Mouse (Mus musculus) heart, embryonic 16.5 days (tissue): ENCODE results near the gene Nipa2. TPM values are rescaled to one million over a fixed set of nuclear protein-coding genes. Genes with fewer than 3 reads are reported as not detected.
A peak's percentile ranks its signal among the peaks of the same experiment; 100 is the strongest.

ENCODE experiments used
- ATAC-seq: fragments of 200-750 bp; cut with Nextera tagmentation; replicated peaks from 2 replicates; pipeline ENCODE4 v1.8.0; 2017; ENCODE audit warnings: moderate number of reproducible peaks; ENCODE audit not compliant: insufficient read depth, low FRiP score; ENCODE audit errors: extremely low read depth
- H3K27ac ChIP-seq: fragments of 300-500 bp; sonication (generic); 2 replicates; pipeline ENCODE4 v1.5.1; 2014; ENCODE audit warnings: mild to moderate bottlenecking, low read length, control low read depth, moderate library complexity
- H3K27me3 ChIP-seq: fragments of 300-500 bp; sonication (generic); 2 replicates; pipeline ENCODE4 v1.6.1; 2014; ENCODE audit warnings: low read length, mixed read lengths; ENCODE audit not compliant: control insufficient read depth, insufficient read depth
- H3K36me3 ChIP-seq: fragments of 300-500 bp; sonication (generic); 2 replicates; pipeline ENCODE4 v1.6.1; 2014; ENCODE audit not compliant: control insufficient read depth, insufficient read depth
- H3K4me1 ChIP-seq: fragments of 300-500 bp; sonication (generic); 2 replicates; pipeline ENCODE4 v1.6.1; 2014; ENCODE audit warnings: low read length, mixed read lengths; ENCODE audit not compliant: control insufficient read depth, insufficient read depth
- H3K4me2 ChIP-seq: fragments of 300-500 bp; sonication (generic); 2 replicates; pipeline ENCODE4 v1.6.1; 2014; ENCODE audit warnings: low read depth, mild to moderate bottlenecking, control low read depth, low read length
- H3K4me3 ChIP-seq: fragments of 300-500 bp; sonication (generic); 2 replicates; pipeline ENCODE4 v1.5.1; 2014; ENCODE audit warnings: mild to moderate bottlenecking, control low read depth, low read length
- H3K9ac ChIP-seq: fragments of 300-500 bp; sonication (generic); 2 replicates; pipeline ENCODE4 v1.6.1; 2014; ENCODE audit warnings: low read length, control low read depth
- H3K9me3 ChIP-seq: fragments of 300-500 bp; sonication (generic); replicated peaks from 2 replicates; pipeline ENCODE4 v1.6.1; 2016; ENCODE audit warnings: low read length; ENCODE audit not compliant: control insufficient read depth
- WGBS: fragments of 180-500 bp; shearing (Covaris S2); extraction: QIAGEN DNeasy Blood & Tissue Kit; methylation state at CpG from one replicate; pipeline ENCODE4 v1.1.7; 2014; 5-methylcytosine and 5-hydroxymethylcytosine counted together
- polyA plus RNA-seq: library from polyadenylated mRNA; unstranded; fragments of >200 nt; fragmentation: Nextera tagmentation; extraction: Ambion mirVana; gene quantifications from 2 replicates; pipeline ENCODE4 v1.2.1, GENCODE M21; 2015

The Nipa2 gene
- polyA plus RNA-seq: 31.9 and 33.8 TPM in 2 replicates

DNA sequence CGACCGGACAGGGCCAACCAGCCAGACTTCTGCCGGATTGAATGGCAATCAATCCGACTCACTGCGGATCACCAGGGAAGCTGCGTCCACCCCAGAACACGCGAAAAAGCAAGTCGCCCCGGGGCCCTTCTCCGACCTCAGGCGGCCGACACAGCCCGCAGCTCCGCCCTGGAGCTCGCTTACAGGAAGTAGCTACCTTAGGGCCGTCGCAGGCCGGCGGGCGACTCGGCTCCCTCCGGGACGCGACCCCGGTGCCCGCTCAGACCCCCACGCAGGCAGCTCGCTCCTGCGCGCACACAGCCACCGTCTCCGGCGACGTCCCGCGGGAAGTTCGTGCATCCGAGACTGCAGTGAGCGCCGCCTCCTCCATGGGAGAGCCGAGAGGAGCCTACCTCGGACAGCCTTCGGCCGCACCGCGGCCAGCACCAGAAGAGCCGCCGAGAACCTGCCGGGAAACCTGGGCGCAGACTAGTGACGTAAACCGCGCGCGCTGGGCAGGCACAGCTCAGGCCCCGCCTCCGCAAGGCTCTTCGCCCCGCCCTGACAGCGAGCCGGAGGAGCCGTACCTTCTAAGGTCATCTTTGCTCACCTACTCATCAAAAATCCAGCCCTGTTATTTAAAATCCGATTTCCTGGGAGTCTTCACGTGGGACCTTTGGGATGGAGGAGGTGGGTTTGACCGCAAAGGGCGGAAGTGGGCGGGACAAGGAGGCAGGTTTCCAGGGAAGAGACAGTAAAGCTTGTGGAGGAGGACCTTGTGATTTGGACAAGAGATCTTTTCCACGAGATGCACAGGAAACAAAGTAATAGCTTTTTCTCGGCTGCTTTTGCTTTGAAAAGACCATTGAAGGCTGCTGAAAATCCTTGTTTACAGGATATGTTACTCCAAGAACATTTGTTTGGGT lies at the start of gene Nipa2:
TSS of gene Nipa2 (minus strand) at position 473 of the 905 bp plus-strand sequence.
- Histone ChIP-seq H3K36me3 (no peaks in the 10 kb centered on the region), H3K4me1 (peaks cover 11% of the 10 kb centered on the region), H3K4me3 (peak within 1 kb of the TSS; percentile 96), H3K27me3 (no peaks in the 10 kb centered on the region), H3K9me3 (no peaks in the 10 kb centered on the region), H3K9ac (peak within 1 kb of the TSS; percentile 96), H3K27ac (peak within 1 kb of the TSS; percentile 89), H3K4me2 (peak within 1 kb of the TSS; percentile 88)
- ATAC-seq: peak; percentile 95
- under 1% methylated on average over 70 of the region's 70 CpGs for WGBS

DNA sequence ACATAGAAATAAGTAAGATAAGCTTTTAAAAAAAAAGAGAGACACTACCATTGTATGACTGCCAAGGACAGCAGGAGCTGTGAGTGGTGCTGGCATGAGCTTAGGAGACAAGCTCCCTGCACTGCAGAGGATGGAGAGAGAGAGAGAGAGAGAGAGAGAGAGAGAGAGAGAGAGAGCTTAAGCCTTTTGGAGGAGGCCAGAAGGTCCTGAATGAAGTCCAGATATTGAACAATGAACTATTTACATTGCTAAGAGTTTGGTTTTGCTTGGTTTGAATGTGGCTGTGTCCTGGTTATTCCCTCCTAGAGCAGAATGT lies 48.7 kb upstream of the Nipa2 start:
- Histone ChIP-seq H3K9me3 (0 out of 2 replicates have a peak, but pooled peaks cover 2% of the 10 kb centered on the region), H3K9ac (no peak overlapping the region), H3K4me3 (no peak overlapping the region), H3K4me1 (no peaks in the 10 kb centered on the region), H3K36me3 (no peaks in the 10 kb centered on the region), H3K4me2 (no peak overlapping the region), H3K27ac (no peak overlapping the region), H3K27me3 (no peaks in the 10 kb centered on the region)
- no peak for ATAC-seq

DNA sequence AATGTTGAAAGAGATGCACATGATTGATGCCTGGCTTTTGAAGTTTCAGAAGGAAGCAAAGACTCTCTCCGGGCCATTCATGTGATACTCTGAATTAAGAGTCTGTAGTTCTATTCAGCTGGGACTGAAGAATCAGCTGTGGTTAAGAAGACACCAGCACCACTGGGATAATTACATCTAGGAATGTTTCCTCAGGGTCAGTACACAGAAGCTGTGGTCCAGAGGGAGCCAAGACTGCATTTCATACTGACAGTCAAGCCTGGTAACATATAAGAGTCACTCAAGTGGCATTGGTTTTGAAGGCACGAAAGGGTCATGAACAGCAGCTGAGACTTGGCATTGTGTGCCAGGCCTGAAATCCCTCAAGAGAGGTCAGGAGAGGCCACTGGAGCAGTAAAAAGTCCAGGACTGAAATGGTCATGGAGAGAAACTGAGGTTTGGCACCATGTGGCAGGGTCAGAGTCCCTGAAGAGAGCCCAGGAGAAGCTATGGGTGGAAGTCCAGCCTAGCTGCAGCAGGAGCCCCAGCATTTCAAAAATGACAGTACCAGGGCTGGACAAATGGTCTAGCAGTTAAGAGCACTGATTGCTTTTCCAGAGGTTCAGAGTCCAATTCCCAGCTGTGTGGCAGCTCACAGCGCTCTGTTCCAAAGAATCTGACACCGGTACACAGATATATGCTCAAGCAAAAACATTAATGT lies 48.2 kb upstream of the Nipa2 start:
- 70% methylated on average over 4 of the region's 4 CpGs for WGBS
- ATAC-seq: no peak

DNA sequence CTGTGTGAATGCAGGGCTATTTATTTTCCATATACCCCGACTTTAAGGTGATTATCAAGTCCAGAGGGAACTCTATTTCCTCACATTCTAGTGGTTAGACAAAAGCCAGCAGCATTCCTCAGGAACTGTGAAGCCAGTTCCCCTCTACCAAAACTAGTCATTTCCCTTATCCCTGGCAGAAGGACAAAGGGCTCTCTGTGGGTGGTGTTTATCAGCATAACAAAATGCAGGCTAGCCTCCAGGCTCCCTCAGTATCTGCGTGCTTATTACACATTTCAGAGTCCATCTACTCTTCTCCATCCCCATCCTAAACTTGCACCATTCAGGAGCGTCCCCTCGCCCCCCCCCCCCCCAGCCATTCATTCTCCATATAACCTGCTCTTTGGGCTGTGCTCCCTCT lies 36.7 kb upstream of the Nipa2 start:
- H3K27ac ChIP-seq: no peak overlapping the region

More for the DNA sequence above, 48.2 kb upstream of the Nipa2 start:
- H3K36me3 ChIP-seq: no peaks in the 10 kb centered on the region
- H3K27me3 ChIP-seq: no peaks in the 10 kb centered on the region
- no peak overlapping the region for H3K4me2 ChIP-seq
- H3K9ac ChIP-seq: no peak overlapping the region
- no peaks in the 10 kb centered on the region for H3K4me1 ChIP-seq
- 0 out of 2 replicates have a peak, but pooled peaks cover 3% of the 10 kb centered on the region for H3K9me3 ChIP-seq
- H3K4me3 ChIP-seq: no peak overlapping the region
- H3K27ac ChIP-seq: no peak overlapping the region

DNA sequence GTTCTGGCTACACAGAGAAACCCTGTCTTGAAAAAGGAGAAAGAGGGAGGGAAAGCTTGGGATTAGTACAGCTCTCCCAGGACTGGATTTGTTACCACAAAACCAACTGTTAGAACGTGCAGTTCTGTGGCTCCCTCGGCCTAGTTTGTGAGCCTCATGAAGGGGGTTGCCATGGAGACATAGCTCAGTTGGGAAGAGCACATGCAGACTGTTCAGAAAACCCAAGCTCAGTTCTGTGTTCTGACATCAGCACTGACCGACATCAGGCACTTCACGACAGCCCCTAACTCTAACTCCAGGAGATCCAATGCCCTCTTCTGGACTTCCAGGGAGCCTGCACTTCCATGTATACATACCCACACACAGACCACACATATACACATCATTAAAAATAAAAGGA lies 32.7 kb upstream of the Nipa2 start:
- H3K4me1 ChIP-seq: no peaks in the 10 kb centered on the region; the same call in none of the 2 replicates
- H3K4me3 ChIP-seq: no peak overlapping the region
- no peak overlapping the region for H3K27ac ChIP-seq
- ATAC-seq: no peak
- H3K36me3 ChIP-seq: no peaks in the 10 kb centered on the region
- no peaks in the 10 kb centered on the region for H3K9me3 ChIP-seq
- H3K9ac ChIP-seq: no peak overlapping the region
- no peak overlapping the region for H3K4me2 ChIP-seq
- no peaks in the 10 kb centered on the region for H3K27me3 ChIP-seq
- WGBS: 77% methylated on average over 4 of the region's 4 CpGs

More for the DNA sequence above, 36.7 kb upstream of the Nipa2 start:
- 12% methylated on average over 2 of the region's 4 CpGs for WGBS
- H3K36me3 ChIP-seq: no peaks in the 10 kb centered on the region
- no peaks in the 10 kb centered on the region for H3K9me3 ChIP-seq
- H3K4me1 ChIP-seq: no peaks in the 10 kb centered on the region; the same call in none of the 2 replicates
- no peaks in the 10 kb centered on the region for H3K27me3 ChIP-seq
- no peak for ATAC-seq
- no peak overlapping the region for H3K4me3 ChIP-seq
- no peak overlapping the region for H3K4me2 ChIP-seq
- H3K9ac ChIP-seq: no peak overlapping the region

DNA sequence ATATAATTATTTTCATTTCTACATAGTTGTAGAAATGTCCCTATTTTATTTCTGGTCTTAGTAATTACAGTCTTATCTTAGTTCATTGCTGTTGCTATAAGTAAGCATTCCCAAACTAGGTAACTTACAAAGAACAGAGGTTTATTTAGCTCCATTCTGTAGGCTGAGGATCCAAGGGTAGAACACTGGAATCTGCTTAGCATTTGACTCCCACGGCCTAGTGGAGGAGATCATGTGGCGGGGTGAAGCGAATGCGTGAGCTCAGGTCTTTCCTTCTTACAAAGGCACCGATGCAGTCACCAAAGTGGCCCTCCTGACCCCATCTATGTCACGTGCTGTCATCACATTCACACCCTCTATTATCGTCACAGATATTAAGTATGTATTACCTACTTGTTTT lies 29.6 kb upstream of the Nipa2 start:
- WGBS: 74% methylated on average over 7 of the region's 7 CpGs

DNA sequence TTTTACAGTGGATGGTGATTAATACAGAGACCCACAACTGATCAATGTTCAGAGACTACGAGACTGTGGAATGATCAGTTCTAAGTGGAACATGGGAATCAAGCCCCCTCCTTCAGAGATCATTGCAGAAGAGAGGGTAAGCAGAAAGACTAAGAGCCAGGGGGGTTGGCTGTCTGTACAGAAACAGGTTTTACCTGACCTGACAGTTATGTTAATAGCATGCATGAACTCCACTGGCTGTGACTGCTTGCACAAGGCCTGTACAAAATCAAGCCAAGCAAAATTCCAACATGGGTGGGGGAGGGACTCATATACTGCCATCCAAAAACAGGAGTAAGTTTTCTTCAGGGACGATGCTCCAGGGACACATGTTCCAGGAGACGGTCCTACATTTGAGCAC lies 28.9 kb upstream of the Nipa2 start:
- Histone ChIP-seq H3K4me3 (no peak overlapping the region), H3K9ac (no peak overlapping the region), H3K9me3 (no peaks in the 10 kb centered on the region), H3K36me3 (no peaks in the 10 kb centered on the region), H3K27ac (no peak overlapping the region), H3K4me1 (no peaks in the 10 kb centered on the region), H3K4me2 (no peak overlapping the region), H3K27me3 (no peaks in the 10 kb centered on the region)
- ATAC-seq: no peak
- WGBS: 84% methylated on average over 3 of the region's 3 CpGs

More for the DNA sequence above, 29.6 kb upstream of the Nipa2 start:
- H3K36me3 ChIP-seq: no peaks in the 10 kb centered on the region
- no peak overlapping the region for H3K4me3 ChIP-seq
- H3K4me2 ChIP-seq: no peak overlapping the region
- H3K9ac ChIP-seq: no peak overlapping the region
- H3K27ac ChIP-seq: no peak overlapping the region
- no peaks in the 10 kb centered on the region for H3K9me3 ChIP-seq
- no peaks in the 10 kb centered on the region for H3K4me1 ChIP-seq
- no peak for ATAC-seq
- H3K27me3 ChIP-seq: no peaks in the 10 kb centered on the region

DNA sequence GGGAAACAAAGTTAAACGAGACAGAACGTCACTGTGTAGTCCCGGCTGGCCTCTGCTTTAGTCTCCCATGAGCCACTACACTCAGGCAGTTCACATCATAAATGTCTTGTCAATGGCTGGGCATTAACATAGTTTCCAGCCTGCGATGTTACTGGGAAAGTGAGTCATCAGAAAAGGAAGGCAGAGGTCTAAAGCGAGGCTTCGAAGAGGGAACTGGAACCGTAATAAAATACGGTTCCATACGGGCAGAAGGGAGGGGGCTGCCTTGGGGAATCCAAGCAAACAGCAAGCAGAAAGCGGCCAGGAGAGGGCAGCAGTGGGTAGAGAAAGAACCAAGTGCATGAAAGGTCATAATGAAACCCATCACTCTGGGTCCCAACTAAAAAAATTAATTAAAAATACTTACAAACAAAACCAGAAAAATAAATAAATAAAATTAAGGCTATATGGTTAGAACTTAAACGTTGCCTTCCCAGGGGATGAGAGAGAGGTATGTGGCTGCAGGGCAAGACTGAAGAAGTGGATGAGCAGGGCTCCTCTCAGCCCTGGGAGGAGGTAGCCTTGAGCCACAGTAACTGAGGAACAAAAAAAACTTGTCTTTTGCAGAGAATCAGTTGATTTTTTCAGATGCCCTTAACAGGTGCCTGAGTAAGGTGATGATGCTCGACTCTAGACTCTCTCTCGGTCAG lies 24.4 kb upstream of the Nipa2 start:
- Histone ChIP-seq H3K4me3 (peak overlapping the region; percentile 32), H3K4me1 (no peaks in the 10 kb centered on the region), H3K27ac (no peak overlapping the region), H3K36me3 (no peaks in the 10 kb centered on the region), H3K27me3 (no peaks in the 10 kb centered on the region), H3K9me3 (no peaks in the 10 kb centered on the region), H3K4me2 (peak overlapping the region; percentile 57), H3K9ac (peak overlapping the region; percentile 51; the same call in 1 of the 2 replicates)
- 32% methylated on average over 13 of the region's 13 CpGs for WGBS
- 0 out of 2 replicates have a peak, but pooled peaks have one; percentile 55 for ATAC-seq
